Comparison of ENCODE assay signal across 17 mouse cellular contexts in the genomic region with DNA sequence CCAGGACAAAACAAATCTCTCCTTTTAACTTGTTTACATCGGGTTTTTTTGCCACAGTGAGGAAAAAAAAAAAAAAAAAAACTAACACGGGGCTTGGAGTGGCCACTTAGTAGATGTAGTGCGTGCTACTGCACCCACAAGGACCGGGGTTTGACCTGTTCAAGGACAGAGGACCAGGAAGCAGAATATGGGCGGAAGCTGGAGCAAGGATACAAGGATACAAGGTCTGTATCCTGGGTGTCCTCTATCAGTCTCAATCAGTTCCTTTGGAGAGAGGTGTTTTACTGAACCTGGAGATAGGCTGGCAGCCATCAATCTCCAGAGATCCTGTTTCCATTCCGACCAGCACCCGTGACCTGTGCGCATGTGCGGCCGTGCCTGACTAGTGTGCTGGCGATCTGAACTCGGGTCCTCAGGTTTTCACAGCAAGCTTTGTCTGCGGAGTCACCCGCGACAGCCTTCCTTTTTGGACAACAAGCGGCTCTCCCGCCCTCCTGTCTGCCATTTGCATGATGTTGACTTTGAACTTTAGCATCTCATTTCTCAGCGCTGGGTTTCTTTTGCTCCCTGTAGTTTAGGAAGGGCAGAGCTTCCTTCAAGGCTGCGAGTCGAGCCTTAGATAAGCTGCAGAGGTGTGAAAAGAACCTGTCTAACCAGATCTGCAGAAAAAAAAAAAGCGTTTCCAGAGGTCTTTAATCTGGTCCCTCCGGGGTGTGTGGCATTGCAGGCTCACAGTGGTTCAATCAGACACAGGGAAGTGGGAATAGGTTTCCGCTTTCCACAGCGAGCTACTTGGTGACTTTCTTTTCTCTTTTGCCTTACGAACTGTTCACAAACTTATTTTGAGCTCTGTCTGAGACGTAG. TPM values are rescaled to one million over a fixed set of nuclear protein-coding genes. Genes with fewer than 3 reads are reported as not detected.
DNase-seq lines count a peak whose midpoint lies in the region; ATAC-seq and TF ChIP-seq lines count a peak whose summit lies in the region.
"Had no signal": no experiment of that assay in that cellular context is flagged by ENCODE, and none has a peak within 500 bp of the region (broad histone marks: within the 10 kb centered on the region; RNA-seq: fewer than 3 reads in every experiment).

No protein-coding gene starts in this region.

- H3K36me3 ChIP-seq in heart, embryonic 10.5 days = no peaks in the 10 kb centered on the region
- no peaks in the 10 kb centered on the region for H3K36me3 ChIP-seq in lung, embryonic 14.5 days (ENCODE audit: insufficient read depth)
- H3K36me3 ChIP-seq in embryonic facial prominence, embryonic 13.5 days = no peaks in the 10 kb centered on the region
- no peaks in the 10 kb centered on the region for H3K36me3 ChIP-seq in stomach, embryonic 16.5 days (ENCODE audit: control insufficient read depth, insufficient read depth, low read length)
- H3K36me3 ChIP-seq in forebrain, embryonic 14.5 days (ENCODE audit: control insufficient read depth, insufficient read depth, low read length) = no peaks in the 10 kb centered on the region
- H3K36me3 ChIP-seq: hindbrain, embryonic 13.5 days; liver, embryonic 12.5 days; neural tube, embryonic 12.5 days had no signal

- H3K9ac ChIP-seq in lung, embryonic 14.5 days = no peak overlapping the region
- H3K9ac ChIP-seq in embryonic facial prominence, embryonic 13.5 days = no peak overlapping the region
- H3K9ac ChIP-seq in stomach, embryonic 16.5 days (ENCODE audit: low read length) = no peak overlapping the region
- no peak overlapping the region for H3K9ac ChIP-seq in forebrain, embryonic 14.5 days (ENCODE audit: low read length)
- H3K9ac ChIP-seq: hindbrain, embryonic 13.5 days; liver, embryonic 12.5 days; neural tube, embryonic 12.5 days had no signal

- H3K4me3 ChIP-seq in heart, embryonic 10.5 days = peak overlapping the region; percentile 29; the same call in 1 of the 2 replicates
- no peak overlapping the region for H3K4me3 ChIP-seq in lung, embryonic 14.5 days (ENCODE audit: low read depth, low read length)
- no peak overlapping the region for H3K4me3 ChIP-seq in embryonic facial prominence, embryonic 13.5 days
- H3K4me3 ChIP-seq in stomach, embryonic 16.5 days (replicated peaks; ENCODE audit: low read length) = peak overlapping the region; percentile 9; the same call in 1 of the 2 replicates
- no peak overlapping the region for H3K4me3 ChIP-seq in forebrain, embryonic 14.5 days (ENCODE audit: low read depth, low read length)
- H3K4me3 ChIP-seq: hindbrain, embryonic 13.5 days; liver, embryonic 12.5 days; neural tube, embryonic 12.5 days had no signal

- ATAC-seq in lung, embryonic 14.5 days (ENCODE audit: insufficient read depth) = no peak
- no peak for ATAC-seq in embryonic facial prominence, embryonic 13.5 days (ENCODE audit: insufficient number of reproducible peaks, insufficient read depth, low FRiP score, low TSS enrichment, low read depth)
- peak; percentile 80 for ATAC-seq in stomach, embryonic 16.5 days (ENCODE audit: insufficient read depth, low FRiP score)
- no peak for ATAC-seq in forebrain, embryonic 14.5 days
- ATAC-seq: liver, embryonic 12.5 days had no signal

- DNase-seq in heart, embryonic 10.5 days (ENCODE audit: low spot score) = no peak
- DNase-seq in heart, postnatal 4 days = no peak
- peak; percentile 62 for DNase-seq in lung, embryonic 14.5 days
- no peak for DNase-seq in lung, postnatal 36 days
- no peak for DNase-seq in forebrain, embryonic 14.5 days (ENCODE audit: low spot score)
- DNase-seq in adrenal gland, postnatal 10 days = no peak
- DNase-seq: cerebellum, adult 11-12 months; kidney, adult 9 months; thymus, postnatal 36 days had no signal

- H3K27me3 ChIP-seq in heart, embryonic 10.5 days (ENCODE audit: insufficient read depth, poor library complexity, severe bottlenecking) = 0 out of 2 replicates have a peak, but pooled peaks cover 8% of the 10 kb centered on the region
- H3K27me3 ChIP-seq in lung, embryonic 14.5 days (ENCODE audit: insufficient read depth, low read length) = no peaks in the 10 kb centered on the region
- H3K27me3 ChIP-seq in embryonic facial prominence, embryonic 13.5 days = peaks cover 4% of the 10 kb centered on the region; the same call in 1 of the 2 replicates
- no peaks in the 10 kb centered on the region for H3K27me3 ChIP-seq in stomach, embryonic 16.5 days (ENCODE audit: control insufficient read depth, insufficient read depth, low read length)
- H3K27me3 ChIP-seq in forebrain, embryonic 14.5 days (replicated peaks; ENCODE audit: control insufficient read depth, insufficient read depth, low read length) = no peaks in the 10 kb centered on the region
- H3K27me3 ChIP-seq: liver, embryonic 12.5 days; neural tube, embryonic 12.5 days had no signal

- H3K4me2 ChIP-seq in lung, embryonic 14.5 days = peak overlapping the region; percentile 30
- H3K4me2 ChIP-seq in embryonic facial prominence, embryonic 13.5 days = peak overlapping the region; percentile 35
- peak overlapping the region; percentile 38 for H3K4me2 ChIP-seq in stomach, embryonic 16.5 days (ENCODE audit: low read depth, low read length)
- no peak overlapping the region for H3K4me2 ChIP-seq in forebrain, embryonic 14.5 days (ENCODE audit: low read length)
- H3K4me2 ChIP-seq: hindbrain, embryonic 13.5 days; liver, embryonic 12.5 days; neural tube, embryonic 12.5 days had no signal

- no peak for TF ChIP-seq CTCF in lung, embryonic 14.5 days (IDR thresholded peaks at IDR 0.05; ENCODE audit: low read depth)

- H3K9me3 ChIP-seq in heart, embryonic 10.5 days = no peaks in the 10 kb centered on the region
- no peaks in the 10 kb centered on the region for H3K9me3 ChIP-seq in lung, embryonic 14.5 days (ENCODE audit: low read depth, low read length)
- peaks cover 4% of the 10 kb centered on the region for H3K9me3 ChIP-seq in embryonic facial prominence, embryonic 13.5 days
- H3K9me3 ChIP-seq in stomach, embryonic 16.5 days (replicated peaks; ENCODE audit: control insufficient read depth, low read length) = peaks cover 4% of the 10 kb centered on the region; the same call in 1 of the 2 replicates
- H3K9me3 ChIP-seq in forebrain, embryonic 14.5 days (replicated peaks; ENCODE audit: control insufficient read depth, low read length) = no peaks in the 10 kb centered on the region
- H3K9me3 ChIP-seq: hindbrain, embryonic 13.5 days; liver, embryonic 12.5 days; neural tube, embryonic 12.5 days had no signal

- 19% methylated on average over 26 of the region's 26 CpGs for WGBS in heart, embryonic 10.5 days
- 18% methylated on average over 26 of the region's 26 CpGs for WGBS in lung, embryonic 14.5 days
- WGBS in embryonic facial prominence, embryonic 13.5 days = 34% methylated on average over 26 of the region's 26 CpGs
- WGBS in stomach, embryonic 16.5 days = 22% methylated on average over 26 of the region's 26 CpGs
- 49% methylated on average over 26 of the region's 26 CpGs for WGBS in forebrain, embryonic 14.5 days

- H3K4me1 ChIP-seq in heart, embryonic 10.5 days = no peaks in the 10 kb centered on the region
- H3K4me1 ChIP-seq in lung, embryonic 14.5 days (ENCODE audit: insufficient read depth) = no peaks in the 10 kb centered on the region
- no peaks in the 10 kb centered on the region for H3K4me1 ChIP-seq in embryonic facial prominence, embryonic 13.5 days
- H3K4me1 ChIP-seq in stomach, embryonic 16.5 days (ENCODE audit: control insufficient read depth, insufficient read depth, low read length) = no peaks in the 10 kb centered on the region
- no peaks in the 10 kb centered on the region for H3K4me1 ChIP-seq in forebrain, embryonic 14.5 days (ENCODE audit: control insufficient read depth, insufficient read depth, low read length)
- H3K4me1 ChIP-seq: liver, embryonic 12.5 days had no signal

- H3K27ac ChIP-seq in heart, embryonic 10.5 days = no peak overlapping the region
- no peak overlapping the region for H3K27ac ChIP-seq in lung, embryonic 14.5 days (ENCODE audit: low read depth)
- H3K27ac ChIP-seq in embryonic facial prominence, embryonic 13.5 days = no peak overlapping the region
- H3K27ac ChIP-seq in stomach, embryonic 16.5 days (ENCODE audit: low read length) = peak overlapping the region; percentile 60
- no peak overlapping the region for H3K27ac ChIP-seq in forebrain, embryonic 14.5 days (ENCODE audit: low read depth, low read length)
- H3K27ac ChIP-seq: hindbrain, embryonic 13.5 days; liver, embryonic 12.5 days; macrophage; neural tube, embryonic 12.5 days had no signal

RNA-seq across cellular contexts. Expression of a gene that starts 38.8 kb away (rescaled TPM):
- polyA plus RNA-seq in heart, embryonic 10.5 days (2016; fragmentation: Nextera tagmentation; extraction: Ambion mirVana) = 1.1 and 1.6 TPM in 2 replicates
- total RNA-seq in heart, postnatal 4 days (2021) = under 1 TPM in 1 of 2 experiments, not detected in 1; 0.23 TPM
- 0.47 and 0.74 TPM in 2 replicates for polyA plus RNA-seq in lung, embryonic 14.5 days (2014; fragmentation: Nextera tagmentation; extraction: Ambion mirVana)
- 0.96 and 0.98 TPM in 2 replicates for polyA plus RNA-seq in embryonic facial prominence, embryonic 13.5 days (2015; fragmentation: Nextera tagmentation; extraction: Ambion mirVana)
- polyA plus RNA-seq in stomach, embryonic 16.5 days (2015; fragmentation: Nextera tagmentation; extraction: Ambion mirVana) = 1.6 and 1.9 TPM in 2 replicates
- 3.0 TPM in 2 replicates for polyA plus RNA-seq in forebrain, embryonic 14.5 days (2014; fragmentation: Nextera tagmentation; extraction: Ambion mirVana)
- total RNA-seq in adrenal gland, postnatal 10 days (2021) = under 1 TPM; 0.79 to 0.87 TPM
- total RNA-seq: common myeloid progenitor, adult 5-6 weeks; MEL had no signal
- polyA plus RNA-seq: liver, embryonic 12.5 days had no signal

Comparison
In these comparisons a context has a peak if more than half of its experiments do, and no peak if none do; other contexts are left out.
1. H3K4me3 ChIP-seq: peak in heart, embryonic 10.5 days (single experiment) and stomach, embryonic 16.5 days (single experiment); none in lung, embryonic 14.5 days (single experiment), embryonic facial prominence, embryonic 13.5 days (single experiment) and forebrain, embryonic 14.5 days (single experiment).